ENCODE assay signal across 25 mouse cellular contexts in genomic region chr1:66145180-66145579, GRCm38 (mm10). TPM values are rescaled to one million over a fixed set of nuclear protein-coding genes. Genes with fewer than 3 reads are reported as not detected.
A peak's percentile ranks its signal among the peaks of the same experiment; 100 is the strongest.
DNase-seq lines count a peak whose midpoint lies in the region; ATAC-seq and TF ChIP-seq lines count a peak whose summit lies in the region.
"Had no signal": no experiment of that assay in that cellular context is flagged by ENCODE, and none has a peak within 500 bp of the region (broad histone marks: within the 10 kb centered on the region; RNA-seq: fewer than 3 reads in every experiment).

No protein-coding gene starts in this region.

- TF ChIP-seq EP300 in lung, postnatal 0 days (IDR thresholded peaks at IDR 0.05), result no peak
- no peak for TF ChIP-seq EP300 in stomach, postnatal 0 days (optimal IDR thresholded peaks at IDR 0.05)

- ATAC-seq in embryonic facial prominence, embryonic 11.5 days (replicated peaks; ENCODE audit: insufficient number of reproducible peaks, low FRiP score, low TSS enrichment, low read depth), result no peak
- ATAC-seq in lung, postnatal 0 days, result no peak
- peak; percentile 77 for ATAC-seq in intestine, embryonic 15.5 days
- ATAC-seq in stomach, postnatal 0 days (ENCODE audit: low FRiP score, low TSS enrichment), result peak; percentile 35; the same call in 1 of the 2 replicates
- no peak for ATAC-seq in forebrain, postnatal 0 days
- ATAC-seq: activated CD4-positive, CD25-positive, alpha-beta regulatory T cell, adult 4 months; CD4-positive, CD25-positive, alpha-beta regulatory T cell, adult 4 months; forebrain, embryonic 13.5 days; forebrain, embryonic 15.5 days; Patski had no signal

- DNase-seq in embryonic facial prominence, embryonic 11.5 days (ENCODE audit: low spot score), result peak; percentile 6
- DNase-seq in embryonic facial prominence, embryonic 10.5 days (ENCODE audit: low spot score), result no peak
- peak; percentile 40 for DNase-seq in lung, postnatal 0 days (ENCODE audit: low spot score)
- no peak for DNase-seq in lung, postnatal 25 days (ENCODE audit: low spot score)
- no peak for DNase-seq in stomach, postnatal 0 days (ENCODE audit: low spot score)
- DNase-seq in frontal cortex, postnatal 36 days (ENCODE audit: low spot score in 2 of 2), result no peak
- DNase-seq in forebrain, postnatal 0 days, result no peak
- DNase-seq: adrenal gland, adult 8-10 months; adrenal gland, postnatal 14 days; adrenal gland, postnatal 36 days; B cell, adult 2 months; cerebellum, adult 11-12 months; cerebellum, adult 2 months; cerebellum, adult 9-10 months; cerebellum, postnatal 10 days; cerebellum, postnatal 25 days had no signal

- H3K36me3 ChIP-seq in embryonic facial prominence, embryonic 11.5 days (replicated peaks; ENCODE audit: control insufficient read depth, insufficient read depth, low read depth, low read length), result no peaks in the 10 kb centered on the region
- H3K36me3 ChIP-seq in embryonic facial prominence, embryonic 10.5 days (replicated peaks), result no peaks in the 10 kb centered on the region
- H3K36me3 ChIP-seq in lung, postnatal 0 days (ENCODE audit: insufficient read depth, low read length), result no peaks in the 10 kb centered on the region
- no peaks in the 10 kb centered on the region for H3K36me3 ChIP-seq in intestine, embryonic 15.5 days
- no peaks in the 10 kb centered on the region for H3K36me3 ChIP-seq in stomach, postnatal 0 days (ENCODE audit: control insufficient read depth, insufficient read depth, low read length)
- H3K36me3 ChIP-seq in forebrain, postnatal 0 days (ENCODE audit: insufficient read depth), result no peaks in the 10 kb centered on the region
- H3K36me3 ChIP-seq: embryonic facial prominence, embryonic 12.5 days; forebrain, embryonic 15.5 days; G1E had no signal

- WGBS in embryonic facial prominence, embryonic 11.5 days, result 68% methylated on average over 3 of the region's 3 CpGs
- WGBS in embryonic facial prominence, embryonic 10.5 days, result 78% methylated on average over 3 of the region's 3 CpGs
- WGBS in lung, postnatal 0 days, result 52% methylated on average over 3 of the region's 3 CpGs
- WGBS in intestine, embryonic 15.5 days, result 64% methylated on average over 3 of the region's 3 CpGs
- WGBS in stomach, postnatal 0 days, result 46% methylated on average over 3 of the region's 3 CpGs
- 85% methylated on average over 3 of the region's 3 CpGs for WGBS in forebrain, postnatal 0 days

- no peaks in the 10 kb centered on the region for H3K9me3 ChIP-seq in embryonic facial prominence, embryonic 11.5 days (replicated peaks; ENCODE audit: control insufficient read depth, low read length)
- H3K9me3 ChIP-seq in embryonic facial prominence, embryonic 10.5 days, result no peaks in the 10 kb centered on the region
- H3K9me3 ChIP-seq in lung, postnatal 0 days (ENCODE audit: low read length), result no peaks in the 10 kb centered on the region
- no peaks in the 10 kb centered on the region for H3K9me3 ChIP-seq in intestine, embryonic 15.5 days
- H3K9me3 ChIP-seq in stomach, postnatal 0 days (ENCODE audit: control insufficient read depth, low read length), result no peaks in the 10 kb centered on the region
- no peaks in the 10 kb centered on the region for H3K9me3 ChIP-seq in forebrain, postnatal 0 days (ENCODE audit: low read length)
- H3K9me3 ChIP-seq: embryonic facial prominence, embryonic 12.5 days; forebrain, embryonic 13.5 days; forebrain, embryonic 15.5 days; G1E had no signal

- H3K4me3 ChIP-seq in embryonic facial prominence, embryonic 11.5 days (ENCODE audit: low read depth, low read length), result no peak overlapping the region
- no peak overlapping the region for H3K4me3 ChIP-seq in embryonic facial prominence, embryonic 10.5 days
- H3K4me3 ChIP-seq in lung, postnatal 0 days (ENCODE audit: low read depth, low read length), result no peak overlapping the region
- H3K4me3 ChIP-seq in intestine, embryonic 15.5 days (replicated peaks), result no peak overlapping the region
- H3K4me3 ChIP-seq in stomach, postnatal 0 days (ENCODE audit: low read depth, low read length), result no peak overlapping the region
- H3K4me3 ChIP-seq in forebrain, postnatal 0 days (ENCODE audit: low read depth, low read length), result no peak overlapping the region
- H3K4me3 ChIP-seq: embryonic facial prominence, embryonic 12.5 days; forebrain, embryonic 13.5 days; forebrain, embryonic 15.5 days had no signal

- H3K4me2 ChIP-seq in embryonic facial prominence, embryonic 11.5 days (ENCODE audit: low read depth, low read length), result no peak overlapping the region
- no peak overlapping the region for H3K4me2 ChIP-seq in lung, postnatal 0 days (replicated peaks; ENCODE audit: low read depth, low read length)
- no peak overlapping the region for H3K4me2 ChIP-seq in intestine, embryonic 15.5 days (replicated peaks)
- H3K4me2 ChIP-seq in stomach, postnatal 0 days (replicated peaks; ENCODE audit: low read depth), result no peak overlapping the region
- no peak overlapping the region for H3K4me2 ChIP-seq in forebrain, postnatal 0 days (ENCODE audit: low read depth)
- H3K4me2 ChIP-seq: embryonic facial prominence, embryonic 12.5 days; forebrain, embryonic 13.5 days; forebrain, embryonic 15.5 days had no signal

- no peaks in the 10 kb centered on the region for H3K27me3 ChIP-seq in embryonic facial prominence, embryonic 11.5 days (ENCODE audit: control insufficient read depth, insufficient read depth, low read length)
- H3K27me3 ChIP-seq in embryonic facial prominence, embryonic 10.5 days (replicated peaks; ENCODE audit: low read depth, poor library complexity, severe bottlenecking), result no peaks in the 10 kb centered on the region
- H3K27me3 ChIP-seq in lung, postnatal 0 days (replicated peaks; ENCODE audit: insufficient read depth, low read length), result no peaks in the 10 kb centered on the region
- no peaks in the 10 kb centered on the region for H3K27me3 ChIP-seq in intestine, embryonic 15.5 days (replicated peaks)
- H3K27me3 ChIP-seq in stomach, postnatal 0 days (ENCODE audit: control insufficient read depth, insufficient read depth, low read length), result no peaks in the 10 kb centered on the region
- no peaks in the 10 kb centered on the region for H3K27me3 ChIP-seq in forebrain, postnatal 0 days (ENCODE audit: insufficient read depth, low read length)
- H3K27me3 ChIP-seq: CH12.LX; embryonic facial prominence, embryonic 12.5 days; forebrain, embryonic 13.5 days; forebrain, embryonic 15.5 days; Patski had no signal

- no peaks in the 10 kb centered on the region for H3K4me1 ChIP-seq in embryonic facial prominence, embryonic 11.5 days (ENCODE audit: control insufficient read depth, insufficient read depth, low read length)
- no peaks in the 10 kb centered on the region; the same call in 1 of the 2 replicates for H3K4me1 ChIP-seq in embryonic facial prominence, embryonic 10.5 days
- no peaks in the 10 kb centered on the region for H3K4me1 ChIP-seq in lung, postnatal 0 days (ENCODE audit: insufficient read depth, low read depth, low read length)
- H3K4me1 ChIP-seq in intestine, embryonic 15.5 days (replicated peaks), result no peaks in the 10 kb centered on the region
- no peaks in the 10 kb centered on the region for H3K4me1 ChIP-seq in stomach, postnatal 0 days (replicated peaks; ENCODE audit: control insufficient read depth, insufficient read depth)
- no peaks in the 10 kb centered on the region for H3K4me1 ChIP-seq in forebrain, postnatal 0 days (ENCODE audit: insufficient read depth)
- H3K4me1 ChIP-seq: embryonic facial prominence, embryonic 12.5 days; forebrain, embryonic 13.5 days; forebrain, embryonic 15.5 days had no signal

- TF ChIP-seq CTCF in lung, postnatal 0 days (IDR thresholded peaks at IDR 0.05), result no peak
- no peak for TF ChIP-seq CTCF in stomach, postnatal 0 days (IDR thresholded peaks at IDR 0.05; ENCODE audit: low read depth)
- no peak for TF ChIP-seq CTCF in forebrain, postnatal 0 days (IDR thresholded peaks at IDR 0.05; ENCODE audit: low read depth)

- no peak overlapping the region for H3K9ac ChIP-seq in embryonic facial prominence, embryonic 11.5 days (replicated peaks; ENCODE audit: low read length)
- no peak overlapping the region for H3K9ac ChIP-seq in lung, postnatal 0 days (replicated peaks; ENCODE audit: low read depth)
- no peak overlapping the region for H3K9ac ChIP-seq in intestine, embryonic 15.5 days
- no peak overlapping the region for H3K9ac ChIP-seq in stomach, postnatal 0 days (ENCODE audit: low read length)
- no peak overlapping the region for H3K9ac ChIP-seq in forebrain, postnatal 0 days
- H3K9ac ChIP-seq: embryonic facial prominence, embryonic 12.5 days; forebrain, embryonic 13.5 days; forebrain, embryonic 15.5 days had no signal

- no peak overlapping the region for H3K27ac ChIP-seq in embryonic facial prominence, embryonic 11.5 days (replicated peaks; ENCODE audit: low read depth, low read length)
- H3K27ac ChIP-seq in embryonic facial prominence, embryonic 10.5 days (replicated peaks), result no peak overlapping the region
- no peak overlapping the region for H3K27ac ChIP-seq in lung, postnatal 0 days (ENCODE audit: low read length)
- H3K27ac ChIP-seq in intestine, embryonic 15.5 days, result no peak overlapping the region
- H3K27ac ChIP-seq in stomach, postnatal 0 days (replicated peaks), result no peak overlapping the region
- H3K27ac ChIP-seq in forebrain, postnatal 0 days (ENCODE audit: low read depth, low read length), result no peak overlapping the region
- H3K27ac ChIP-seq: embryonic facial prominence, embryonic 12.5 days; forebrain, embryonic 13.5 days; forebrain, embryonic 15.5 days had no signal

RNA-seq across cellular contexts. Expression of gene Map2, which starts 29.9 kb away (rescaled TPM):
- polyA plus RNA-seq in embryonic facial prominence, embryonic 11.5 days (2014; fragmentation: Nextera tagmentation; extraction: Ambion mirVana), result 38.0 and 47.7 TPM in 2 replicates
- 32.0 and 36.2 TPM in 2 replicates for polyA plus RNA-seq in embryonic facial prominence, embryonic 10.5 days (2016; fragmentation: Nextera tagmentation; extraction: Ambion mirVana)
- polyA plus RNA-seq in lung, postnatal 0 days (2015; fragmentation: Nextera tagmentation; extraction: Ambion mirVana), result 2.1 and 3.8 TPM in 2 replicates
- polyA plus RNA-seq in intestine, embryonic 15.5 days (2015; fragmentation: Nextera tagmentation; extraction: Ambion mirVana), result 10.7 and 14.1 TPM in 2 replicates
- polyA plus RNA-seq in stomach, postnatal 0 days (2015; fragmentation: Nextera tagmentation; extraction: Ambion mirVana), result 3.5 and 3.8 TPM in 2 replicates
- 1,213 and 1,278 TPM in 2 replicates for total RNA-seq in forebrain, postnatal 0 days (2014; rRNA removed)
- polyA plus RNA-seq in forebrain, postnatal 0 days (2015; fragmentation: Nextera tagmentation; extraction: Ambion mirVana), result 200 and 291 TPM in 2 replicates
- polyA plus RNA-seq: G1E had no signal

Comparison
In these comparisons a context has a peak if more than half of its experiments do, and no peak if none do; other contexts are left out.
1. DNase-seq: peak in embryonic facial prominence, embryonic 11.5 days (single experiment) and lung, postnatal 0 days (single experiment); none in embryonic facial prominence, embryonic 10.5 days (single experiment), lung, postnatal 25 days (single experiment), stomach, postnatal 0 days (single experiment), frontal cortex, postnatal 36 days (0 of 2) and forebrain, postnatal 0 days (single experiment).
2. ATAC-seq: peak in intestine, embryonic 15.5 days (single experiment) and stomach, postnatal 0 days (single experiment); none in embryonic facial prominence, embryonic 11.5 days (single experiment), lung, postnatal 0 days (single experiment) and forebrain, postnatal 0 days (single experiment).